Comparison of ENCODE assay signal across 8 mouse cellular contexts in the genomic region with DNA sequence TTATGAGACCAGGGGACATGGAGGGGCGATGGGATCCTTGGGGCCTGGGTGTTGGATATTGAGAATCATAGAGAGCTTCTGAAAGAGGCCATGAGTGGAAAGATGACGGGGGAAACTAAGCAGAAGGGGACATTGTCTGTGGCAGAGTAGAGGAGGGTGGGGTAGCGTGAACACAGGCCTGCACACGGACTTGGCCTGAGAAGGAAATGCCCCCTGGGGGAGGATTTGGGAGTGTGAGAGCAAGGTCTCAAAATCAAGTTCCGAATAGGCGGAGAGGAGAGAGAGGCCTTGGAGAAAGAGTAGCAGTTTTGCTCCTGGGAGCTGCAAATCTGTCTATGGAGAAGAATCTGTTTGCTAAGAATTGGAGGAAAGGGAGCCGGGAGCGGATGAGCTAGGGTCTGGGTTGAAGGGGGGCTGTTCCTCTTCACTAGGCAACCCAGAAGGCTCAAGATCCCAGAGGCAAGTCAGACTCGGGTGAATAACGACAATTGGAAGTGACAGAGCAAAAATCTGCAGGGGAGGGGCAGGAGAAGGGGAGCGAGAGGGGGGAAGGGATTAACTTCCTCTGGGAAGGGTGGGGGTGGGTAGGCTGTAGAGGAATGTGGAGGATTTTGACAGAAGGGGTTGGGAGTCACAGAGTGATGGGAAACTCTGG. TPM values are rescaled to one million over a fixed set of nuclear protein-coding genes. Genes with fewer than 3 reads are reported as not detected.
DNase-seq lines count a peak whose midpoint lies in the region; ATAC-seq and TF ChIP-seq lines count a peak whose summit lies in the region.

No protein-coding gene starts in this region.

- 42% methylated on average over 11 of the region's 11 CpGs for WGBS in liver, embryonic 12.5 days (ENCODE audit: insufficient replicate concordance)
- WGBS in liver, postnatal 0 days (ENCODE audit: insufficient replicate concordance): 45% methylated on average over 11 of the region's 11 CpGs
- 14% methylated on average over 11 of the region's 11 CpGs for WGBS in embryonic facial prominence, embryonic 12.5 days
- WGBS in kidney, embryonic 16.5 days: 16% methylated on average over 11 of the region's 11 CpGs
- 22% methylated on average over 11 of the region's 11 CpGs for WGBS in neural tube, embryonic 14.5 days

- no peak overlapping the region for H3K27ac ChIP-seq in liver, embryonic 12.5 days
- no peak overlapping the region for H3K27ac ChIP-seq in liver, postnatal 0 days (ENCODE audit: low read depth)
- H3K27ac ChIP-seq in embryonic facial prominence, embryonic 12.5 days: peak overlapping the region; percentile 61
- H3K27ac ChIP-seq in kidney, embryonic 16.5 days (ENCODE audit: low read length): peak overlapping the region; percentile 59
- H3K27ac ChIP-seq in neural tube, embryonic 14.5 days (ENCODE audit: low read depth, low read length): no peak overlapping the region

- no peak for ATAC-seq in liver, embryonic 12.5 days
- ATAC-seq in liver, postnatal 0 days: no peak
- 0 out of 2 replicates have a peak, but pooled peaks have one; percentile 25 for ATAC-seq in embryonic facial prominence, embryonic 12.5 days (ENCODE audit: insufficient number of reproducible peaks, insufficient read depth, low FRiP score, low TSS enrichment)
- peak; percentile 73 for ATAC-seq in kidney, embryonic 16.5 days (ENCODE audit: low FRiP score, low TSS enrichment)
- ATAC-seq in neural tube, embryonic 14.5 days (ENCODE audit: low read depth): peak; percentile 59; the same call in 1 of the 2 replicates

- no peak for DNase-seq in liver, postnatal 0 days
- DNase-seq in layer of hippocampus, adult 8-10 months (ENCODE audit: low spot score in 2 of 2): no peak
- no peak for DNase-seq in thymus, postnatal 36 days
- DNase-seq in ovary, postnatal 36 days (ENCODE audit: low spot score): no peak

- no peaks in the 10 kb centered on the region for H3K36me3 ChIP-seq in liver, embryonic 12.5 days
- H3K36me3 ChIP-seq in liver, postnatal 0 days (replicated peaks; ENCODE audit: insufficient read depth, low read length): no peaks in the 10 kb centered on the region
- H3K36me3 ChIP-seq in embryonic facial prominence, embryonic 12.5 days: 0 out of 2 replicates have a peak, but pooled peaks cover 10% of the 10 kb centered on the region
- H3K36me3 ChIP-seq in kidney, embryonic 16.5 days (ENCODE audit: insufficient read depth, low read length): peaks cover 7% of the 10 kb centered on the region; the same call in 1 of the 2 replicates
- no peaks in the 10 kb centered on the region for H3K36me3 ChIP-seq in neural tube, embryonic 14.5 days (ENCODE audit: control insufficient read depth, insufficient read depth, low read length)

- H3K9ac ChIP-seq in liver, embryonic 12.5 days: 0 out of 2 replicates have a peak overlapping the region, but pooled peaks have one; percentile 23
- no peak overlapping the region for H3K9ac ChIP-seq in liver, postnatal 0 days (replicated peaks)
- peak overlapping the region; percentile 1; the same call in 1 of the 2 replicates for H3K9ac ChIP-seq in embryonic facial prominence, embryonic 12.5 days
- peak overlapping the region; percentile 23; the same call in 1 of the 2 replicates for H3K9ac ChIP-seq in kidney, embryonic 16.5 days (replicated peaks; ENCODE audit: low read length)
- 0 out of 2 replicates have a peak overlapping the region, but pooled peaks have one; percentile 21 for H3K9ac ChIP-seq in neural tube, embryonic 14.5 days (replicated peaks; ENCODE audit: low read depth, low read length)

- TF ChIP-seq EP300 in liver, postnatal 0 days (IDR thresholded peaks at IDR 0.05; ENCODE audit: low read depth): no peak

- 0 out of 2 replicates have a peak, but pooled peaks cover 5% of the 10 kb centered on the region for H3K27me3 ChIP-seq in liver, embryonic 12.5 days (replicated peaks)
- H3K27me3 ChIP-seq in liver, postnatal 0 days (ENCODE audit: insufficient read depth, low read length): no peaks in the 10 kb centered on the region
- no peaks in the 10 kb centered on the region for H3K27me3 ChIP-seq in embryonic facial prominence, embryonic 12.5 days
- H3K27me3 ChIP-seq in kidney, embryonic 16.5 days (ENCODE audit: insufficient read depth, low read length): no peaks in the 10 kb centered on the region
- H3K27me3 ChIP-seq in neural tube, embryonic 14.5 days (ENCODE audit: control insufficient read depth, insufficient read depth, low read length): no peaks in the 10 kb centered on the region

- peaks cover 55% of the 10 kb centered on the region for H3K4me1 ChIP-seq in liver, embryonic 12.5 days
- H3K4me1 ChIP-seq in liver, postnatal 0 days (ENCODE audit: insufficient read depth): no peaks in the 10 kb centered on the region; the same call in 1 of the 2 replicates
- H3K4me1 ChIP-seq in embryonic facial prominence, embryonic 12.5 days: peaks cover 18% of the 10 kb centered on the region
- H3K4me1 ChIP-seq in kidney, embryonic 16.5 days (ENCODE audit: insufficient read depth, low read length): peaks cover 20% of the 10 kb centered on the region
- H3K4me1 ChIP-seq in neural tube, embryonic 14.5 days (ENCODE audit: control insufficient read depth, insufficient read depth, low read length): peaks cover 11% of the 10 kb centered on the region

- H3K9me3 ChIP-seq in liver, embryonic 12.5 days (replicated peaks): no peaks in the 10 kb centered on the region
- no peaks in the 10 kb centered on the region for H3K9me3 ChIP-seq in liver, postnatal 0 days (ENCODE audit: low read length)
- no peaks in the 10 kb centered on the region for H3K9me3 ChIP-seq in embryonic facial prominence, embryonic 12.5 days
- peaks cover 7% of the 10 kb centered on the region for H3K9me3 ChIP-seq in kidney, embryonic 16.5 days (ENCODE audit: low read length)
- no peaks in the 10 kb centered on the region for H3K9me3 ChIP-seq in neural tube, embryonic 14.5 days (ENCODE audit: control insufficient read depth, low read length)

- H3K4me2 ChIP-seq in liver, embryonic 12.5 days: no peak overlapping the region
- H3K4me2 ChIP-seq in liver, postnatal 0 days (ENCODE audit: low read depth, low read length): no peak overlapping the region
- peak overlapping the region; percentile 23 for H3K4me2 ChIP-seq in embryonic facial prominence, embryonic 12.5 days (replicated peaks)
- H3K4me2 ChIP-seq in kidney, embryonic 16.5 days (replicated peaks; ENCODE audit: low read depth, low read length): peak overlapping the region; percentile 26; the same call in 1 of the 2 replicates
- no peak overlapping the region for H3K4me2 ChIP-seq in neural tube, embryonic 14.5 days (ENCODE audit: low read depth, low read length)

- no peak for TF ChIP-seq CTCF in liver, postnatal 0 days (IDR thresholded peaks at IDR 0.05; ENCODE audit: low read depth)

- no peak overlapping the region for H3K4me3 ChIP-seq in liver, embryonic 12.5 days
- H3K4me3 ChIP-seq in liver, postnatal 0 days (ENCODE audit: low read depth, low read length): no peak overlapping the region
- H3K4me3 ChIP-seq in embryonic facial prominence, embryonic 12.5 days: no peak overlapping the region
- no peak overlapping the region for H3K4me3 ChIP-seq in kidney, embryonic 16.5 days (ENCODE audit: low read length)
- H3K4me3 ChIP-seq in neural tube, embryonic 14.5 days (ENCODE audit: low read depth, low read length): no peak overlapping the region

RNA-seq across cellular contexts. Expression of a gene that starts 43.2 kb away (rescaled TPM):
- polyA plus RNA-seq in liver, embryonic 12.5 days (2016; fragmentation: Nextera tagmentation; extraction: Ambion mirVana): 2.2 and 2.9 TPM in 2 replicates
- 0.58 and 0.75 TPM in 2 replicates for polyA plus RNA-seq in liver, postnatal 0 days (2015; fragmentation: Nextera tagmentation; extraction: Ambion mirVana)
- 23.3 and 24.3 TPM in 2 replicates for polyA plus RNA-seq in embryonic facial prominence, embryonic 12.5 days (2016; fragmentation: Nextera tagmentation; extraction: Ambion mirVana)
- polyA plus RNA-seq in kidney, embryonic 16.5 days (2015; fragmentation: Nextera tagmentation; extraction: Ambion mirVana): 10.0 and 12.2 TPM in 2 replicates
- polyA plus RNA-seq in neural tube, embryonic 14.5 days (2014; fragmentation: Nextera tagmentation; extraction: Ambion mirVana): 202 and 265 TPM in 2 replicates
- 100 to 1,000 TPM; 112 to 138 (median 129) TPM for total RNA-seq in layer of hippocampus, adult 8-10 months (2022)

Comparison
In these comparisons a context has a peak if more than half of its experiments do, and no peak if none do; other contexts are left out.
1. ATAC-seq: peak in embryonic facial prominence, embryonic 12.5 days (single experiment), kidney, embryonic 16.5 days (single experiment) and neural tube, embryonic 14.5 days (single experiment); none in liver, embryonic 12.5 days (single experiment) and liver, postnatal 0 days (single experiment).
2. H3K27ac ChIP-seq: peak in embryonic facial prominence, embryonic 12.5 days (single experiment) and kidney, embryonic 16.5 days (single experiment); none in liver, embryonic 12.5 days (single experiment), liver, postnatal 0 days (single experiment) and neural tube, embryonic 14.5 days (single experiment).
3. H3K4me2 ChIP-seq: peak in embryonic facial prominence, embryonic 12.5 days (single experiment) and kidney, embryonic 16.5 days (single experiment); none in liver, embryonic 12.5 days (single experiment), liver, postnatal 0 days (single experiment) and neural tube, embryonic 14.5 days (single experiment).